ENCODE assay signal across 32 mouse cellular contexts in the genomic region with DNA sequence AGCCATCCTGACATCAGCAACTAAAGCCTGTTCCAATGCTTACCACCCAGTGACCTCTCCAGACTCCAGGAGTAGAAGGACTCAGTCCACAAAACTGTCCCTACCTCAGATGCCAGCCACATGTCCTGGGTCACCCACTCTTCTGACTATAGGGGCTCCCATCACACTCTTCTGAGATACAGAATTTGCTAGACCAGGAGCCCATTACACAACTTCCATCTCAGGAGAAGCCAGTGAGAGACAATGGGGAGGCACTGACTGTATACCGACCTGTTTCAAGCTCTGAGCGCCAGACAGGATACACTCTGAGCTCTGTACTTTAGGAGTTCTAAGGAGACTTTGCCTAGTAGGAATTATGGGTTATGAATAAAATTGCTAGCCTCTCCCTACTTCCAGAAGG.
"Had no signal": no experiment of that assay in that cellular context is flagged by ENCODE, and none has a peak within 500 bp of the region (broad histone marks: within the 10 kb centered on the region; RNA-seq: fewer than 3 reads in every experiment).

No protein-coding gene starts in this region.

- H3K4me3 ChIP-seq: heart, embryonic 10.5 days; heart, embryonic 12.5 days; heart, embryonic 13.5 days; heart, embryonic 15.5 days; hindbrain, embryonic 10.5 days; hindbrain, embryonic 12.5 days; hindbrain, embryonic 13.5 days; hindbrain, embryonic 15.5 days; intestine, embryonic 15.5 days; kidney, embryonic 15.5 days; layer of hippocampus, adult 2 months had no signal

- H3K4me2 ChIP-seq: heart, embryonic 11.5 days; heart, embryonic 12.5 days; heart, embryonic 13.5 days; heart, embryonic 15.5 days; hindbrain, embryonic 12.5 days; hindbrain, embryonic 13.5 days; hindbrain, embryonic 14.5 days; hindbrain, embryonic 15.5 days; intestine, embryonic 15.5 days; kidney, embryonic 15.5 days had no signal

- H3K9ac ChIP-seq: heart, embryonic 12.5 days; heart, embryonic 13.5 days; heart, embryonic 15.5 days; hindbrain, embryonic 12.5 days; hindbrain, embryonic 13.5 days; hindbrain, embryonic 14.5 days; hindbrain, embryonic 15.5 days; intestine, embryonic 15.5 days; kidney, embryonic 15.5 days had no signal

- H3K4me1 ChIP-seq: heart, embryonic 15.5 days; hindbrain, embryonic 12.5 days; hindbrain, embryonic 13.5 days; hindbrain, embryonic 15.5 days; kidney, embryonic 15.5 days had no signal

- H3K27ac ChIP-seq: heart, embryonic 10.5 days; heart, embryonic 13.5 days; heart, embryonic 15.5 days; hindbrain, embryonic 10.5 days; hindbrain, embryonic 12.5 days; hindbrain, embryonic 13.5 days; hindbrain, embryonic 14.5 days; hindbrain, embryonic 15.5 days; hindbrain, postnatal 0 days; intestine, embryonic 15.5 days; kidney, embryonic 15.5 days; kidney, postnatal 0 days; layer of hippocampus, adult 2 months had no signal

- H3K9me3 ChIP-seq: heart, embryonic 10.5 days; heart, embryonic 12.5 days; heart, embryonic 13.5 days; heart, embryonic 15.5 days; hindbrain, embryonic 10.5 days; hindbrain, embryonic 12.5 days; hindbrain, embryonic 13.5 days; hindbrain, embryonic 15.5 days; intestine, embryonic 15.5 days; kidney, embryonic 15.5 days had no signal

- ATAC-seq: hindbrain, embryonic 16.5 days; hindbrain, postnatal 0 days; inflammation-experienced regulatory T-cells, adult 6 months; intestine, embryonic 15.5 days; intestine, embryonic 16.5 days; intestine, postnatal 0 days had no signal

- H3K36me3 ChIP-seq: heart, embryonic 10.5 days; heart, embryonic 12.5 days; heart, embryonic 13.5 days; heart, embryonic 15.5 days; hindbrain, embryonic 10.5 days; hindbrain, embryonic 12.5 days; hindbrain, embryonic 13.5 days; hindbrain, embryonic 15.5 days; intestine, embryonic 15.5 days; kidney, embryonic 15.5 days had no signal

- DNase-seq: heart, postnatal 10 days; heart, postnatal 14 days; heart, postnatal 36 days; heart, postnatal 4 days; kidney, adult 11 months; kidney, adult 18-20 months; kidney, adult 2 months; kidney, adult 8-10 months; kidney, adult 9 months; kidney, postnatal 14 days; kidney, postnatal 25 days; kidney, postnatal 36 days; kidney, postnatal 4 days had no signal

- H3K27me3 ChIP-seq: heart, embryonic 12.5 days; heart, embryonic 13.5 days; heart, embryonic 15.5 days; hindbrain, embryonic 12.5 days; hindbrain, embryonic 13.5 days; hindbrain, embryonic 15.5 days; intestine, embryonic 15.5 days; kidney, embryonic 15.5 days had no signal
